Mouse (Mus musculus) kidney, postnatal 25 days (tissue): Measurements from ENCODE around the gene D630039A03Rik.
"Not testable (repeated sequence)": the region's sequence is repeated elsewhere in the genome, so short reads cannot be mapped to it uniquely, and the experiment has no call there.

Experiments
- DNase-seq, 2 experiments: peaks; one replicate each; pipeline ENCODE4 v3.0.0; 2021; ENCODE audit warnings: mixed read lengths in 2 of 2

Gene D630039A03Rik

DNA sequence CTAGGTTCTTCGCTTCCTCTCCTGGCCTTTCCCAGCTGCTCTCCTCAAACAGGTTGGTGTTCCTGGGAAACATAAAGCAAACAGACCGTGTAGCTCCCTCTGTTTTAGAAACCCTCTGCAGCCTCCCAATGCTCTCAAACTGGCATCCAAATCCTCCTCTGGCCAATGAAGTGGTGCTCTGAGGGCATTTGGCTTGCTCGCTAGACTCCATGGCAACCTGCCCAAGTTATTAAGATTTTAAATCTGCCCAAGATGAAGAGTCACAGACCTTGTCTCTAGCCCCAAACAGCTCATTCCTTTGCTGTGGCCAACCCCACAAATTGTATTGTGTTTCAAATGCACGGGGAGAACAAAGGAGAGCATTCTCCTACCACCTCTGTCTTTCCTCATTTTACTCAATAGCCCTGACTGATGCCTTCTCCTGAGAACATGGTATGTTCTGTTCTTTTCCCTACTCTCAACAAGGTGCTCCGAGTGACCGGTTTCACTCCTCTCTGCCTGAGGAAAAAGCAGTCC is 8.5 kb upstream of the D630039A03Rik start:
- DNase-seq = no peak

DNA sequence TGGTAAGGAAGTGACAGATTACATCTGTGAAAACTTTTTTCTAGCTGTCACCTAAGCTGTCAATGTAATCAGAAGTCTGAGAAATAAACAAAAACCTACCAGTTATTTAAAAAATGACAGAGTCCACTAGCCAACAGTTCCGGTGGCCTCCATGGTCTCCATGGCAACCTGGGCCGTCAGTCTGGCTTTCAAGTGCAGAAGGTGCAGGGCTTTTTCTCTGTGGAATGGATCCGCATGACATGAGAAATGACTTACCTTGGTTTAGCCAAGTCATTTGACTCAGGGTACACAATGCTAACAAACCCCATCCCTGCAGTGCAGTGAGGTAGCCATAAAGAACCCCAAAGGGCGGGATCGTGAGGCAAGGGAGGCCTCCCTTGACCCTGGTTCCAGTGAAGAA is 6.1 kb upstream of the D630039A03Rik start:
- no peak for DNase-seq

DNA sequence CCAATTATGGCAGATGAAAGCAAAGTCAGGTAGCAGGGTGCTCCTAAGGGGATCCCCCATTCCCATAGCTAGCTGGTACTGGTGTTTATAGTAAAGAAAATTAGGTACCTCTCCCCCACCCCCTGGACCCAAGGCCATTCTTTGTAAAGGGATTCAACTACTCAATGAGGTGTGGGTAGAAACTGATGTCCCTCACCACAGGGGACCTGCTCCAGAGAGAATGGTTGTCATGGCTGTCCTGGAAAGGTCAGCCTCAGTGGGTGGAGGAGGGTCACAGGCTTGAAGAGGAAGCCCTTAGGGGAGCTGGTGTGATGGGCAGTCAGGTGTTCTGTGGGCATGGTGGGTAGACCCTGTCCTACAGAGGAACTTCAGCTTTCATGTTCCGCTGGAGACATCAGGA is 4.4 kb upstream of the D630039A03Rik start:
- no peak for DNase-seq

DNA sequence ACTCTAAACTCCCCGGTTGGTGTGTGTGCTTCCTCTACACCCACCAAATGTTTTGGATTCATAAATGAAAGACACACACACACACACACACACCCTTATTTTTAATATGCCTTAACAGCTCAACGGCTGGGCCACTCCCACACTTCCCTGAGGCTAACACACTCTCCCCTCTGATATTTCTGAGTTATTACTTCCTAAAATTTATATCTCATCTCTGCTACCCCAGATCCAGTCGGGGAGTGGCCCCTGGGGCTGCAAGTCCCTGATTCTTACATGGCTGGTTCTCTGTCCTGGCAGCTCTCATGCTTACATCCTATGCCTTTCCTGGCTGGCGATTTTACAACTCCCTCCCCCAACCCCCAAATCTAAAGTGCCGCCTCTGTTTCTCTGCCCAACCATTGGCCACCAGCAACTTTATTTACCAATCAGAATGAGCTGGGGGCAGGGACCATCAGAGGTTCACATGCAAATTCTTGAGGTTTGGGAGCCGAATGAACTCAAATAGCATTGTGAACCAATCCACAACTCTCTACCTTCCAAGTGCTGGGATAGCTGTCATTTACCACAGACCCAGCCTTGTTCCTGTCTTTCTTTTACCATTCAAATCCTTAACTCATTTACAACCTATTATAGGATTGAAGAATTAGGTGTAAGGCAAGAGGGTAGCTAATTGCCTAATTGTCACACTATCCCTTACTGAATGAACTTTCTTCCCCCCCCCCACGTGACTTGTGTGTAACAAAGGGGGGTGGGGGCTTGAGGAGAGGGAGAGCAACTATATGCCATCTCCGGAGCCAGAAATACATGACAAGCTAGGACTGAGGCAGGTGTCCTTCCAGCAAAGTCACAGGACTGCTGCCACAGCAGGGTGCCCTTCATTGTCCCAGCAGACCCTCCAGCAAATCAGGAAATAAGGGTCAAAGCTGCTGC is 3.7 kb upstream of the D630039A03Rik start:
- no peak for DNase-seq

DNA sequence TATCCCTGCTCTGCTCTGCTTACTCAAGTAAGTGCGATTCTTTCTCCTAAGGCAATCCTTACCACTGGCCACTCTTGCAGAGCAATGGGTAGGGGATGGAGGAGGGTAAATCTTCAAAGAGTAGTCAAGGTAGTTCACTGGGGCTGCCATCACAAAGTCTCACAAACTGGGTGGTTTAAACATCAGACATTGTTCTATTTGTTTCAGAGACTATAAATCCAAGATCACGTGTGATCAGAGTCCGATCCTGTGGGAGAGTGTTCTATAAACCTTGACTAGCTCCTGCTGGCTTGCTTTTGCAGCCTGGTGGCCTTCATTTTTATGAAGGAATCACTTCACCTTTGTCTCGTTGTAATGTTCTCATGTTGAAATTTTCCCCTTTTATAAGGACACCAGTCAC is 614 bp upstream of the D630039A03Rik start:
- no peak for DNase-seq

DNA sequence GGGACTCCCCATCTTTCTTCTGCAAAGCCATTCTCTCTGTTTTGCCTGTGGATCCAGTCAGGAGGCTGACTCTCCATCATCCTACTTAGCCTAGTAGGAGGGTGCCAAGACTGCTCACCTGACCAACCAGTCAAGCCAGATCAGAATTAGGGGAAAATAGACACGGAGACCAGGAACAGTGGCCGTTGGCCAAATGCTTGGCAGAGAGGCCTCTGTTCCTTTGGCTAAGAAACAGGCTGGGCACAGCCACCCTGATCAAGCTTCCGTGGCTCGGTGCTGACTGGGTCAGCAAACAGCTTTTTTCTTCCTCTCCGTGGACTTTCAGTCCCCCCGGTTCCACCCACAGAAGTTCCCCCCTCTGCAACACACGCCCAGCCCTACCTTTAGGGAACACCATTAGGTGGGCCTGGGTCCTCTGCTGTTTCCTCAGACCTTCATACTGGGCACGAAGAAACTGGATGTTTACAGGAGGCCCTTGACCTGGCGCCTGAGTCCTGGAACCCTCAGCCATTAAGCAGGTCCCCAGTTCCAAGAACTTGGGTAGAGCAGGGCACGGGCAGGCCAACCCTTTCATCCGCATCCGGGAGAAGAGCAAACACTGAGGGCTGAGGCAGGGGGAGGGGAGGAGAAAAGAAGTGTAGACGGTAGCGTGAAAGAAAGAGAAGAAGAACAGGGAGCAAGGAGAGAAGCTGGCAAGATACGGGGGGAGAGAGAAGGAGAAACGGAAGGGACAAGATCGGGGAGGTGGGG is 706 bp downstream of the D630039A03Rik start:
- DNase-seq = peak; percentile 86 to 93

DNA sequence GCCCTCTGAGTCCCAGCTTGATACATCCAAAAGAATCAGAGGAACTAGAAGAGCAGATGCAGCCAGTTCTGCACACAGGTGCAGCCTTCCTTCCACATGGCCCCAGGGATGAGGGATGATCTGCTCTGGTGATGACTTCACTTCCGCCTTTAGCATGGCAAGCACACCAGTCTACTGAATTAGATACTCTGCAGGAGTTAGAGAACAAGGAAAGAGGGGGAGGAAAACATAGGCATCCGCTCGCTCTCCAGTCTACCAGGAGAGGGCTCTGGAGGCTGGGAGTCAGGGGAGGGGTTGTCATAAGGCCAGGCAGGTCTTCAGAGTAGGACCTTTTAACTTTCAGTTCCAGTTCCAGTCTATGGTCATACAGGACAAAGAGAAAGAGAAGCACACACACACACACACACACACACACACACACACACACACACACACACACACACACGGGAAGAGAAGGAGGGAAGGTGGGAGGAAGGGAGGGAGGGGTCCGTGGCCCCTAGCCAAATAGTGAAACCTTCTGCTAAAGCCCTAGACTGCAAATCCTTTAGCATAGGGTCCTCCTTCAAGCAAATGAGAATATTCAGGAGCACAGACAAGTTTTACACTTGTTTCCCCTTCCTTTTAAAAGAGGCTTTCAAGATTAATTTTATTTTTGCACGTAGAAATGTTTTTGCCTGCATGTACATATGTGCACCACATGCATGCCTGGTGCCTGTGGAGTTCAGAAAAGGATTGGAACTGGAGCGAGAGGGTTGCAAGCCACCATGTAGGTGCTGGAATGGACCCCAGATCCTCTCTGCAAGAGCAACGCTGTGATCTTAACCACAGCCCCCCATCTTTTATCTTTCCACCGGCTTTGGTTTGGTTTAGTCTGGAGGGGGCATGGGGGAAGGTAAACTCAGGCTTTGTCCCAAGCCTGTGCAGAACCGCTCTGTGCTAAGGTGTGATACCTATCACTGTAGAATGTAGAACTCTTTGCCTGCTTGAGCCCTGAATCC is 1.6 kb downstream of the D630039A03Rik start:
- DNase-seq = peak in 1 of 2 experiments; percentile 52

DNA sequence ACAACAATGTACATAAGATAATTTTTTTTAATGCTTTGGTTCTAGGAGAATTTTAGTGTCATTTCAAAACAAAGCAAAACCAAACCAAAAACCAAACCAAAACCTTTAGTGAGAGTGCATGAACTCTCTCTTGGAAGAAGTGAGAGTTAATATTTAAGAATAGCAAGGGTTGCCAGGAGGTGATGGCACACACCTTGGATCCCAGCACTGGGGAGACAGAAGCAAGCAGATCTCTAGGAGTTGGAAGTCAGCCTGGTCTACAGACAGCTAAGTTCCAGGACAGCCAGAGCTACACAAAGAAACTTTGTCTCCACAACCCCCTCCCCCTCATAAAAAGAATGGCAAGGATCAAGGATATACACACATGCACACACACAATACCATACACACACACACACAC is 3.1 kb downstream of the D630039A03Rik start:
- peak; percentile 28 to 49 for DNase-seq

DNA sequence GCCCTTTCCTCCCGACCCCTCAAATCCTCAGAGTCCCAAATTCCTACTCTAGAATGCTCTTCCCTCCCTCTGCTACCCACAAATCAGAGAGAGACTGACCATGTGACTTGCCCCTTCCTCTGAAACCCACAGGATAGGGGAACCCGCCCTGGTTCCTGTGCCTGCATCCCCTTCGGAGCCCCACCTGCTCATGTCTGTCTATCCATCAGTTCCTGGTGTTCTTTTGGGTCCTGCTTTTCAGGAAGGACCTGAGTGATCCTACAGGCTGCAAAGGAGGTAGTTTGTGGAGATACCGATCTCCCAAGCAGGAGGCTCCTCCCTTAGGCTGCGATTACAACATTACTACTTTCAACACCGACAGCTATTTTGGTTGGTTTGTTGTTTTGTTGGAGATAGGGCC is 7.2 kb downstream of the D630039A03Rik start:
- no peak for DNase-seq

DNA sequence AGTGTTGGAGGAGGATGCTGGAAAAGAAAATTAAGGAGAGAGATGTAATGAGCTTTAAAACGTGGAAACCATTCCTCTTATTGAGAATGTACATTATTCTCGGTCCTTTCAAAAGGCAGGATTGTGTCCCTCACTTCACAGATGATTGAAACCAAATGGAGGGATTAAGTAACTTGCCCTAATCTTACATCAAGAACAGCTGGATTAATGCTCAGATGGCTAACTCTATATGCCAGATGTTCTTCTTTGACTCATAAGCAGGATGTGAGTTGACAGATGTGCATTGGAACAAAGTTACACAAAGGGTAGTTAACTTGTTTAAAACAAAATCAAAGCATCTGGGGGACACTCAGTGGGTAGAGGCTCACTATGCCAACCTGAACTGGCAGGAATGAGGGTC is 9.4 kb downstream of the D630039A03Rik start:
- no peak for DNase-seq

DNA sequence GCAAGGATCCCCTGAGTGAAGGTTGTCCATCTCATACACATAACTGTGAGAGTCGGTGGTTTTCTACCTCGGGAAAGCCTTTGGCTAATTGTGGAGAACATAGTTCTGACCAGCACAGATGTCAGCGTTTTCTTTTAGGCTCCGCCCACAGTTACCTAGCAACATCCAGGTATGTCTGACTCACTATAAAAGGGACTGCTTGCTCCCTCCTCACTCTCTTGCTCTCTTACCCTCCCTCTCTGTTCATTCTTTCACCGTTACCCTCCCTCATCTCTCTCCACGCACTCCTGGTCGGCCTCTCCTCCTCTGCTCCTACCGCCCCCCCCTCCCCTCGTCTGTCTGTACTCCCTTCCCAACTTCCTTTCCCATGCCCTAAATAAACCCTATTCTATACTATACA is 11.5 kb downstream of the D630039A03Rik start:
- DNase-seq = peak; percentile 72 to 75

DNA sequence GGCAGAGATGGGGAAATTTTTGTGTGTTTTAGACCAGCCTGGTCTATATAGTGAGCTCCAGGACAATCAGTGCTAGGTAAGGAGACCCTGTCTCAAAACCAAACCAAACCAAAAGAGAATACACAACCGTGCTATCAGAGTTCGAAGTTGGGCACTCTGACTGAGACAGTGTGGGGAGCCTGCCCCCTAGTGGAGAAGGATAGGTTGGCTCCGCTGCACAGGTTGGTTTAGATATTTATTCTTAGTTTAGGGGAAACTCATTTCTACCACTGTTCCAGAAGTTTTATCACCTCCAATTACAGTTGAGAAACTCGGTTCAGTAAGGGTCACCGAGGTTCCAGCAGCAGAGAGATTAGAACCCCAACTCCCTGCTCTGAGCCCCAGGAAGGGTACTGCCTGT is 11.9 kb downstream of the D630039A03Rik start:
- peak; percentile 67 to 82 for DNase-seq

DNA sequence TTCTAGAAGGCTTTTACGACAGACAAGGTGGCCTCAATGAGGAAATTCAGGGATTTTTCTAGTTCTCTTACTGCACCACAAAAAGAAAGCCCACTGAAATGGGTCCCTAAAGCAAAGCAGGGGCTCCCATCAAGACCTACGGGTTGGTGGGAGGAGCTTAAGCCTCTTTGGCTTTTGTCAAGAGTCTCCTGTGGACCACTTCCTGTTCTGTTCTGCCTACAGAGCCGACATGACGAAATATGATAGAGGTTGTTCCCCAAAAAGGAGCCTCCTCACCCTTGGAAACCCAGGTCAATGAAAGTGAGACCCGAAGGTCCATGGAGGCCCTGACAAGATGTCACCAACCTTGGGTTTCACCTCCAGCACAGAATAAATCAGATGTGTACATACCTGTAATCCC is 13.5 kb downstream of the D630039A03Rik start:
- no peak for DNase-seq

DNA sequence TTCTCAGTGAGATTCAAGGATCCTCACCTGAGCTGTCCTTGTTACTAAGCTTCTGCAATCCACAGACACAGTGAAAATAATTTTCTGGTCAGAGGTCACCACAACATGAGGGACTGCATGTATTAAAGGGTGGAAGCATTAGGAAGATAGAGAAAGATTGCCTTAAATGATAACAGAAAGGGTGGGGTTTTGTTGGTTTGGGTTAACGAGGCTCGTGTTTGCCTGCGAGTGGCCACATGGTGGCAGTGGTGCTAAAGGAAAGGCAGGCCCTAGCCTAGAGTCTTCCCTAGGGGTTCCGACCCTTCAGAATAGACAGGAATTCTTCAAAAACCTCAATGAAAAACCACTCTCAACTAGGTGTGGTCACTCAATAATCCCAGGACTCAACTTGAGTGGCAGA is 14.9 kb downstream of the D630039A03Rik start:
- DNase-seq = peak; percentile 63 to 65

DNA sequence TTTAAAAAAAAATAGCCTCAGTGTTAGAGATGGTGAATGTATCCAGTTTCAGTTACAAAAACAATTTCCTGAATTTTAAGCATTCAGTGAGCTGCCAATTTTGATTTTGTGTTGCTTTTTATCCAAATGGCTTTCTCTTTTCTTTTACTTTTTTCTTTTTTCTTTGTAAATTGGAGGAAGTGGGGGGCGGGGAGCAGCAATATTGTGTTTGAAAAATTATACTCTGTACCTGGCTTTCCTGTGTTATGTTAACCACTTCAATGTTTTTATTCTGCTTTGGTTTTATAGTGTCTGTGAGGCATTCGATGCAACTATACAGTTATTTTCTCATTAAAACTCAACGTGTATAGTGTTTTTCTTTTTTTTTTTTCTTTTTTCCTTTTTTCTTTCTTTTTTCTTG is 19.5 kb downstream of the D630039A03Rik start:
- DNase-seq = peak in 1 of 2 experiments; percentile 6

DNA sequence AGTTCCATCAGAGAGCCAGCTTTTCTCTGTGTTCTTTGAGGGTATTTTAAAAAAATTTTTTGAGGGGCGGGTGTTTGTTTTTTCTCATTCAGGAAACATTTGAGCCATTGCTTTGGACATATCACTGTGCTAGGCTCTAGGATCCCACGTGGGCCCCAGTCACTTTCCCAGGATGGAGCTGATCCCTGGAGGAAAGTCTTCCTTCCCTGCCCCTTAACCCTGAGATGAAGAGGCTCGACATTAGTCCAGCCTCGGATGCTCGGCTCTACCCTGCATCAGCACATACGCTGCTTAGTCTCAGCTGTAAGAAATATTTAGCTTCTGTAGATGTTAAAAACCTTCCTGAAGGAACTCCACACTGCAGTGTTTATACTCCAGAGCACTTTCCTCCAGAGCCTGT is 20.2 kb downstream of the D630039A03Rik start:
- DNase-seq = peak in 1 of 2 experiments; percentile 18

DNA sequence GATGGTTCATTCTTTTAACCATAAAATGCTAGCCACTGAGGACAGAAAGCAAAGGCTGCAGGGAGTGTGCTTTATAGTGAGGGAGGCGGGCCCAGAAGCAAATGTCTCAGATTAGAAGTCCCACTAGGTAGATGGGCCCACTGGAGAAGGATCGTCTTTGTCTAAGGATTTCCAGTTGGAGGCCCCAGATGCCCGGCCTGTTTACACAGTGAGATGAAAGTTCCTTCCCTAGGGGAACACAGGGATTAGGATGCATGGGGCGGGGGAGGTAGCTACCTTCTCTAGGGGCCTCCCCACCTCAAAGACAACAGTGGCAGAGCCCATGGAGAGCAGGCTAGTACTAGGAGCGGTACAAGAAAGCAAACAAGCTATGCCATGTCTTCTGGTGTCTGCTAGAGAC is 21.0 kb downstream of the D630039A03Rik start:
- no peak for DNase-seq

DNA sequence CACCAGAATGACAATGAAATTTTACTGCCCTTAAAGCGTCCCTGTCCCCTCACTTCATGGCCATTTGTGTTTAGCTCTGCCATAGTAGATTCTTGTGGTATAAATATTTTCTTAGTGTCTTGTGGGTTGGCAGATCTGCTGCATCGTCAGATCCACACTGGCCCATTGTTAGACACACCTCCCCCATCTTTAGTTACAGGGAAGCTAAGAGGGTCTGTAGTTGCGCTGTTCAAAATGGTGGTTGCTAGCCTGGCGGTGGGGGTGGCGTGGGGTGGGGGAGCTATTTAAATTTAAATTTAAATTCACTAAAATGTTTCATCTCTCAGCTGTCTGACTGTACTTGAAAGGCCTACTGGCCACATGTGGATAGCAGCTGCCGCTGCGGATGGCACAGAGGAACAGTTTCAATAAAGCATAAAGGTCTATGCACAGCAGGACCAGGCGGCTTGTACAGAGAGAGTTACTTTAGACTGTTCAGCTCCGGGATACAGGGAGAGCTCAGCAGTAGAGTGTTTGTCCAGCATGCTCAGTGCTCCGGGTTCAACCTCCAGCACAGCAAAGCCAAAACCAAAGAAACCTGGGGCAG is 24.0 kb downstream of the D630039A03Rik start:
- DNase-seq = no peak

DNA sequence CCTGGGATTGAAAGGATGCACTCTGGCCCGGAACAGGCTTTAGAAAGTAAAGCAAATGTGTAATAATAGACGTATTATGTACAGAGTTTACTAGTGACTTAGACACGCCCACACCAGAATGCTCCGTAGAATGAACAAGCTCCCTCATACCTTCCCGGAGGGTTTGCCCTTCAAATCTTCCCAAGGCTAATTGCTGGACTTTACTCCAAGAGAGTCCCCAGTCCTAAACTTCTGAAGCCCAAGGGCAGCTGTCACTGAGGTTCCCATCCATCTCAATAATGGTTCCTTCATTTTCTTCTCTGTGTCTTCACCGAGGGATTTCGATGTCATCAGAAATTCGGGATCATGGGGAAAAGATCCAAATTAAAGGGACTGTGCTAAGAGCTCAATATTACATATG is 26.3 kb downstream of the D630039A03Rik start:
- DNase-seq = no peak

DNA sequence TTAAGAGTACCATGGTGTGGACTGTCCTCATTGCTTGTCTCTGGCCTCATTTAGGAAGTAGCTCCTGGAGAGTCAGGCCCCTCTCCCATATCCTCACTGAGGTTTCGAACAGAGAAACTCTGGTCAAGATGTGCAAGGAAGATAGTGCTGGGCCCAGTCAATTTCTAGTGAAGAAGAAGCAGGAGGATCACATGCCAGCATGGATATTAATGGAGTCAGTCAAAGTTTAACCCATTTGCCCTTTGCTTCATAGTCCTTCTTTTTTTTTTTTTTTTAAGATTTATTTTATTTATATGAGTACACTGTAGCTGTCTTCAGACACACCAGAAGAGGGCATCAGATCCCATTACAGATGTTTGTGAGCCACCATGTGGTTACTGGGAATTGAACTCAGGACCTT is 27.1 kb downstream of the D630039A03Rik start:
- not testable (repeated sequence) for DNase-seq

DNA sequence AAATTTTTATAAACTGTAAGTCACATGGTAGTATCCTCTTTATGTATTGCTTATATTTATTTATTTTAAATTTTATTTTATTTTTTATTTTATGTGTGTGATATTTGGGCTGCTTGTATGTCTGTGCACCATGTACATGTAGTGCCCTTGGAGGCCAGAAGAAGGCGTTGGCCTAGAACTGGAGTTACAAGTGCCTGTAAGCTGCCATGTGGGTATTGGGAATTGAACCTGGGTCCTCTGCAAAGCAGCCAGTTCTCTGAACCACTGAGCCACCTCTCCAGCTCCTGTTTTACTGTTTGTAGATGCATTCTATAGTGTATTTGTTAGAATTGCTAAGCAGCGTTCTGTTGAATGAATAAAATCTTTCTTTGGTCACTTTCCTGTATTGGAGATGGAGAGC is 27.9 kb downstream of the D630039A03Rik start:
- DNase-seq = no peak

DNA sequence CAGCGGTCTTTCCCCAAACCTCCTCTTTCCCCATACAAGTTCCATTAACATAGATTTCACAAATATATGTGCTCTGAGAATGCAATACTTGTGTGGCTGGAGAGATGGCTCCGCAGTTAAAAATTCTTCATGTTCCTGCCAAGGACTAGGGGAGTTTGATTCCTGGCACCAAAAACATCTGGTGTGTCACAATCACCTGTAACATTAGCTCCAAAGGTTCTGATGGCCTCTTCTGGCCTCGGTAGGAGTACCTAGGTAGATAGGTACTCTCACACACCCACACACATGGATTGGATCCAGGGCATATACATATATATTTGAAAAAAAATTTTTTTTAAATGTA is 29.2 kb downstream of the D630039A03Rik start:
- no peak for DNase-seq
